Mouse (Mus musculus): ENCODE data around the gene Ralgapa2. TPM values are rescaled to one million over a fixed set of nuclear protein-coding genes. Genes with fewer than 3 reads are reported as not detected.

The Ralgapa2 gene
- polyA plus RNA-seq, 1 experiment = 3.9 TPM

- Histone ChIP-seq H3K4me3 (ENCODE audit: insufficient read depth, low read length) (no peak overlapping the region), H3K4me1 (ENCODE audit: control insufficient read depth, insufficient read depth, low read length) (peaks cover 2% of the 10 kb centered on the region; the same call in 1 of the 2 replicates), H3K27ac (ENCODE audit: insufficient read depth, low read length) (no peak overlapping the region)
- no peak for TF ChIP-seq POLR2A (IDR thresholded peaks at IDR 0.05; ENCODE audit: low read depth, low read length)
- TF ChIP-seq CTCF (IDR thresholded peaks at IDR 0.05; ENCODE audit: borderline replicate concordance, insufficient read depth, low read length) = no peak
Measured at GRCm38 (mm10) chr2:146261146-146261545, 251.0 kb downstream of the Ralgapa2 start.

GRCm38 (mm10) chr2:146259787-146260560 lies 252.2 kb downstream of the Ralgapa2 start:
- H3K4me1 ChIP-seq (ENCODE audit: control insufficient read depth, insufficient read depth, low read length) = peaks cover 1% of the 10 kb centered on the region; the same call in 1 of the 2 replicates
- H3K27ac ChIP-seq (ENCODE audit: insufficient read depth, low read length) = no peak overlapping the region
- TF ChIP-seq POLR2A (IDR thresholded peaks at IDR 0.05; ENCODE audit: low read depth, low read length) = no peak
- TF ChIP-seq CTCF (IDR thresholded peaks at IDR 0.05; ENCODE audit: borderline replicate concordance, insufficient read depth, low read length) = no peak
- H3K4me3 ChIP-seq (ENCODE audit: insufficient read depth, low read length) = no peak overlapping the region

GRCm38 (mm10) chr2:146258736-146259469 lies 253.2 kb downstream of the Ralgapa2 start:
- Histone ChIP-seq H3K27ac (ENCODE audit: insufficient read depth, low read length) (no peak overlapping the region), H3K4me3 (ENCODE audit: insufficient read depth, low read length) (no peak overlapping the region), H3K4me1 (ENCODE audit: control insufficient read depth, insufficient read depth, low read length) (no peaks in the 10 kb centered on the region)
- TF ChIP-seq POLR2A (IDR thresholded peaks at IDR 0.05; ENCODE audit: low read depth, low read length) = no peak
- no peak for TF ChIP-seq CTCF (IDR thresholded peaks at IDR 0.05; ENCODE audit: borderline replicate concordance, insufficient read depth, low read length)

- Histone ChIP-seq H3K4me1 (ENCODE audit: control insufficient read depth, insufficient read depth, low read length) (no peaks in the 10 kb centered on the region), H3K27ac (ENCODE audit: insufficient read depth, low read length) (no peak overlapping the region), H3K4me3 (ENCODE audit: insufficient read depth, low read length) (no peak overlapping the region)
- TF ChIP-seq CTCF (IDR thresholded peaks at IDR 0.05; ENCODE audit: borderline replicate concordance, insufficient read depth, low read length) (no peak), POLR2A (IDR thresholded peaks at IDR 0.05; ENCODE audit: low read depth, low read length) (no peak)
Measured at GRCm38 (mm10) chr2:146257609-146258008, 254.5 kb downstream of the Ralgapa2 start.

- no peak for TF ChIP-seq CTCF (IDR thresholded peaks at IDR 0.05; ENCODE audit: borderline replicate concordance, insufficient read depth, low read length)
- no peak for TF ChIP-seq POLR2A (IDR thresholded peaks at IDR 0.05; ENCODE audit: low read depth, low read length)
- Histone ChIP-seq H3K27ac (ENCODE audit: insufficient read depth, low read length) (no peak overlapping the region), H3K4me3 (ENCODE audit: insufficient read depth, low read length) (no peak overlapping the region), H3K4me1 (ENCODE audit: control insufficient read depth, insufficient read depth, low read length) (no peaks in the 10 kb centered on the region)
Measured at GRCm38 (mm10) chr2:146257037-146257436, 255.1 kb downstream of the Ralgapa2 start.

GRCm38 (mm10) chr2:146256321-146256875 lies 255.7 kb downstream of the Ralgapa2 start:
- no peak for TF ChIP-seq POLR2A (IDR thresholded peaks at IDR 0.05; ENCODE audit: low read depth, low read length)
- TF ChIP-seq CTCF (IDR thresholded peaks at IDR 0.05; ENCODE audit: borderline replicate concordance, insufficient read depth, low read length) = no peak
- no peaks in the 10 kb centered on the region for H3K4me1 ChIP-seq (ENCODE audit: control insufficient read depth, insufficient read depth, low read length)
- H3K27ac ChIP-seq (ENCODE audit: insufficient read depth, low read length) = no peak overlapping the region
- H3K4me3 ChIP-seq (ENCODE audit: insufficient read depth, low read length) = no peak overlapping the region

- TF ChIP-seq POLR2A (IDR thresholded peaks at IDR 0.05; ENCODE audit: low read depth, low read length) (no peak), CTCF (IDR thresholded peaks at IDR 0.05; ENCODE audit: borderline replicate concordance, insufficient read depth, low read length) (no peak)
- Histone ChIP-seq H3K27ac (ENCODE audit: insufficient read depth, low read length) (no peak overlapping the region), H3K4me3 (ENCODE audit: insufficient read depth, low read length) (no peak overlapping the region), H3K4me1 (ENCODE audit: control insufficient read depth, insufficient read depth, low read length) (no peaks in the 10 kb centered on the region)
Measured at GRCm38 (mm10) chr2:146255636-146256035, 256.5 kb downstream of the Ralgapa2 start.

- H3K4me3 ChIP-seq (ENCODE audit: insufficient read depth, low read length) = no peak overlapping the region
- TF ChIP-seq CTCF (IDR thresholded peaks at IDR 0.05; ENCODE audit: borderline replicate concordance, insufficient read depth, low read length) = no peak
- TF ChIP-seq POLR2A (IDR thresholded peaks at IDR 0.05; ENCODE audit: low read depth, low read length) = no peak
- no peak overlapping the region for H3K27ac ChIP-seq (ENCODE audit: insufficient read depth, low read length)
- no peaks in the 10 kb centered on the region for H3K4me1 ChIP-seq (ENCODE audit: control insufficient read depth, insufficient read depth, low read length)
Measured at GRCm38 (mm10) chr2:146254387-146254786, 257.8 kb downstream of the Ralgapa2 start.

- TF ChIP-seq POLR2A (IDR thresholded peaks at IDR 0.05; ENCODE audit: low read depth, low read length) (no peak), CTCF (IDR thresholded peaks at IDR 0.05; ENCODE audit: borderline replicate concordance, insufficient read depth, low read length) (no peak)
- Histone ChIP-seq H3K4me3 (ENCODE audit: insufficient read depth, low read length) (no peak overlapping the region), H3K4me1 (ENCODE audit: control insufficient read depth, insufficient read depth, low read length) (no peaks in the 10 kb centered on the region), H3K27ac (ENCODE audit: insufficient read depth, low read length) (no peak overlapping the region)
Measured at GRCm38 (mm10) chr2:146250236-146250904, 261.8 kb downstream of the Ralgapa2 start.
